Comparison of ENCODE assay signal across 22 mouse cellular contexts in genomic region chr8:12998331-12998730, GRCm38 (mm10). TPM values are rescaled to one million over a fixed set of nuclear protein-coding genes. Genes with fewer than 3 reads are reported as not detected.
"Had no signal": no experiment of that assay in that cellular context is flagged by ENCODE, and none has a peak within 500 bp of the region (broad histone marks: within the 10 kb centered on the region; RNA-seq: fewer than 3 reads in every experiment).

No protein-coding gene starts in this region.

- DNase-seq: kidney, adult 2 months; kidney, postnatal 25 days; right cerebral cortex, postnatal 4 days; spleen, adult 18-20 months; thymus, adult 18-20 months; thymus, postnatal 14 days had no signal

- H3K27ac ChIP-seq: hindbrain, postnatal 0 days; layer of hippocampus, adult 2 months; limb, embryonic 10.5 days; liver, embryonic 15.5 days; macrophage; midbrain, embryonic 15.5 days; neural tube, embryonic 12.5 days had no signal

- H3K4me3 ChIP-seq: kidney, embryonic 15.5 days; layer of hippocampus, adult 2 months; limb, embryonic 10.5 days; liver, embryonic 15.5 days; megakaryocyte, embryonic 14.5 days; midbrain, embryonic 15.5 days; neural tube, embryonic 12.5 days had no signal

- H3K9ac ChIP-seq: kidney, embryonic 15.5 days; liver, embryonic 15.5 days; midbrain, embryonic 15.5 days; neural tube, embryonic 12.5 days had no signal

- H3K9me3 ChIP-seq: kidney, embryonic 15.5 days; limb, embryonic 10.5 days; liver, embryonic 15.5 days; megakaryocyte, embryonic 14.5 days; midbrain, embryonic 15.5 days; neural tube, embryonic 12.5 days had no signal

- H3K36me3 ChIP-seq: liver, embryonic 15.5 days had no signal

- H3K4me1 ChIP-seq: liver, embryonic 15.5 days; megakaryocyte, embryonic 14.5 days; midbrain, embryonic 15.5 days; neural tube, embryonic 12.5 days had no signal

- H3K4me2 ChIP-seq: kidney, embryonic 15.5 days; liver, embryonic 15.5 days; midbrain, embryonic 11.5 days; midbrain, embryonic 15.5 days; neural tube, embryonic 12.5 days had no signal

- H3K27me3 ChIP-seq: kidney, embryonic 15.5 days; liver, embryonic 15.5 days; midbrain, embryonic 15.5 days; neural tube, embryonic 12.5 days had no signal

- ATAC-seq: hindbrain, postnatal 0 days; midbrain, embryonic 15.5 days had no signal

RNA-seq across cellular contexts. Expression of gene F7, which starts 27.5 kb away (rescaled TPM):
- total RNA-seq: left cerebral cortex, postnatal 10 days; monocyte, adult 5-6 weeks had no signal
- polyA plus RNA-seq: hindbrain, postnatal 0 days; intestine, embryonic 14.5 days; limb, embryonic 10.5 days; midbrain, embryonic 15.5 days; stomach, embryonic 14.5 days had no signal

RNA-seq across cellular contexts. Expression of gene F10, which starts 38.8 kb away (rescaled TPM):
- total RNA-seq: layer of hippocampus, adult 2 months; layer of hippocampus, postnatal 10 days; left cerebral cortex, adult 18-20 months had no signal
